Mouse (Mus musculus) common myeloid progenitor, adult 5-6 weeks (primary cell): ENCODE results near the gene Kmt2d. TPM values are rescaled to one million over a fixed set of nuclear protein-coding genes. Genes with fewer than 3 reads are reported as not detected.

Experiments
- total RNA-seq: library from RNA; stranded (forward); fragments of 200-1000, 187-1606 nt; gene quantifications from 2 replicates; pipeline ENCODE4 v1.2.3, GENCODE M21; 2017

Kmt2d gene
- total RNA-seq, 1 experiment from 2014 or later: 52.2 TPM

Other genes starting within 250 kb of the Kmt2d start
- gene Cacnb3, start 240.4 kb downstream of the Kmt2d start, total RNA-seq: not detected in 2 replicates
- gene Ddx23, start 208.3 kb downstream of the Kmt2d start, total RNA-seq: 84.4 and 114 TPM in 2 replicates
- 0.23 TPM in 1 of 2 replicates, not detected in the other for gene Rnd1, start 193.7 kb downstream of the Kmt2d start, total RNA-seq
- gene Ccdc65, start 163.0 kb downstream of the Kmt2d start, total RNA-seq: not detected in 2 replicates
- 16.9 and 21.6 TPM in 2 replicates for gene Fkbp11, start 143.0 kb downstream of the Kmt2d start, total RNA-seq
- gene Arf3, start 108.0 kb downstream of the Kmt2d start, total RNA-seq: 27.0 and 32.8 TPM in 2 replicates
- 0.64 TPM in 1 of 2 replicates, not detected in the other for gene Wnt10b, start 93.1 kb downstream of the Kmt2d start, total RNA-seq
- not detected in 2 replicates for gene Wnt1, start 81.3 kb downstream of the Kmt2d start, total RNA-seq
- 0.23 TPM in 1 of 2 replicates, not detected in the other for gene Ddn, start 61.7 kb downstream of the Kmt2d start, total RNA-seq
- 65.2 and 77.8 TPM in 2 replicates for gene Prkag1, start 39.7 kb downstream of the Kmt2d start, total RNA-seq
- 3.0 and 12.0 TPM in 2 replicates for gene Rhebl1, start 23.3 kb upstream of the Kmt2d start, total RNA-seq
- not detected in 2 replicates for gene Dhh, start 27.3 kb upstream of the Kmt2d start, total RNA-seq
- gene Lmbr1l, start 47.0 kb upstream of the Kmt2d start, total RNA-seq: 0.97 and 9.0 TPM in 2 replicates
- 776 and 824 TPM in 2 replicates for gene Tuba1b, start 63.4 kb upstream of the Kmt2d start, total RNA-seq
- 1.9 and 18.7 TPM in 2 replicates for gene Gm49450, start 82.3 kb upstream of the Kmt2d start, total RNA-seq
- 25.4 and 32.0 TPM in 2 replicates for gene Tuba1a, start 82.5 kb upstream of the Kmt2d start, total RNA-seq
- 41.0 and 61.3 TPM in 2 replicates for gene Tuba1c, start 158.7 kb upstream of the Kmt2d start, total RNA-seq
- gene Prph, start 184.0 kb upstream of the Kmt2d start, total RNA-seq: not detected in 2 replicates
- gene Troap, start 203.4 kb upstream of the Kmt2d start, total RNA-seq: 12.6 and 18.6 TPM in 2 replicates
- gene C1ql4, start 216.6 kb upstream of the Kmt2d start, total RNA-seq: not detected in 2 replicates
- not detected in 2 replicates for gene Dnajc22, start 222.0 kb upstream of the Kmt2d start, total RNA-seq